Mouse (Mus musculus) brain, embryonic 14.5 days (tissue): ENCODE results near the gene Pdxdc1.

Experiments used
- CTCF ChIP-seq: fragments of 200-500 bp; IDR thresholded peaks from 2 replicates; pipeline ENCODE4 v1.5.1; 2012; ENCODE audit warnings: inconsistent platforms, mild to moderate bottlenecking, moderate library complexity, borderline replicate concordance; ENCODE audit not compliant: insufficient read depth, insufficient read length; ENCODE audit errors: extremely low read depth
- POLR2A ChIP-seq: fragments of 200-500 bp; IDR thresholded peaks from 2 replicates; pipeline ENCODE4 v1.6.1; 2012; ENCODE audit warnings: mild to moderate bottlenecking, inconsistent platforms, borderline replicate concordance; ENCODE audit not compliant: poor library complexity, insufficient read depth, insufficient read length, severe bottlenecking; ENCODE audit errors: extremely low read depth

DNA sequence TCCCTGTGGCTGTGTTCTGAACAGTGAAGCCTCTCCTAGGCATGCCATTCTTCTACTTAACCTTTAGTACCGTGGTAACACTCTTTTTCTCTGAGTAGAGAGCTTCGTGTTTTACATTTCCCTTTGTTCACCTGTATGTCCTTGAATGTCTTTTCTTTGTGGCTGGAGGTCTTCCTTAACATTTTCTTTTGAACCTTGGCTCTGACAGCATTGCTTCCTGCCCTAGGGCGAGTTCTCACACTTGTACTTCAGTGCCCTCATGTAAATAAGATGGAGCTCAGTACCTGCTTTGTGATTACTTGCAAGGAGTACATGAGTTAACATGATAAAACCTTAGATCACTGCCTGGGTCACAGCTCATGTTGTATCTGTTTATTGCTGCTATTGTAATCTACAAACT, 117.0 kb downstream of the Pdxdc1 start:
- no peak for TF ChIP-seq CTCF
- TF ChIP-seq POLR2A, result no peak
